Mouse (Mus musculus) naive thymus-derived CD4-positive, alpha-beta T cell, adult 2 months (primary cell): ENCODE results near the gene Ctdspl.

Experiments
- DNase-seq: peaks from one replicate; pipeline ENCODE4 v3.0.0-alpha.2; 2011; ENCODE audit warnings: low read depth

Gene Ctdspl

GRCm38 (mm10) chr9:119064296-119064695 is 138.0 kb downstream of the Ctdspl start:
- no peak for DNase-seq

DNA sequence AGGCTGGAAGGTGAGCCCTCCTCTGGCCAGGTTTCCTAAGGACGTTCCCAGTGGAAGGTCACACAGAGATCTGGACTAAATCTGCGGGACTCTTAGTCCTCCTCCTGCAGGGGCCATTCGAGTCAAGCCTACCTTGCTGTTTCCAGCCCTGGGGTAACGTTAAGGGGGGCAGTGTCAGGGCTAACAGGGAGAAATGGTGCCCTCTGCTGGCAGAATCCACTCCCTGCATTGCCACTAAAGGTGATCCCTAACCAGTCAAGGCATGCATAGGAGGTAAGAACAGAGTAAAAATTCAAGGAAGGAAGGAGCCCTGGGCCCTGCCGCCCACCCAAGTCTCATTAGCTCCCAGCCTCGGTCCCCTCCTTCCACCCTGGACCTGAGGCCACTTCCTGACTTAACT is 141.3 kb downstream of the Ctdspl start:
- peak; percentile 71 for DNase-seq

GRCm38 (mm10) chr9:119068266-119068665 is 142.0 kb downstream of the Ctdspl start:
- no peak for DNase-seq

GRCm38 (mm10) chr9:119070173-119070825 is 144.0 kb downstream of the Ctdspl start:
- DNase-seq, result no peak

DNA sequence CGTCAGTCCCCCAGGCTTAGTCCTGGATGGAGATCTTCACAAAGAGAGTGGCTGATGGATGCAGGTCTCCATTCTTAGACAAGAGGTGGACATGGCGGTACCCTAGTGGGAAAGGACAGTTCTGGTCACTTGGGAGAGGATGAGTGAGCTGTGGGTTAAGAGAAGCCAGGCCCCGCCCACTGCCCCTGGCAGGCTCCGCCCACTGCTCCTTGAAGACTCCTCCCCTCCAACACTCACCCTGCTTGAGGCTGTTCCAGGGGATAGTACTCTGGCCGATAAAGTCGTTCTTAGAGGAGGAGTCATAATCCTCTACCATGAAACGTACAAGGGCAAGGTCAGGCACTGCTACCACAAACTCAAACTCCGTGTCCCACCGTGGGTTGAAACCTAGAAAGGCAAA is 145.5 kb downstream of the Ctdspl start:
- no peak for DNase-seq

- DNase-seq, result no peak
These were observed 147.1 kb downstream of the Ctdspl start for GRCm38 (mm10) chr9:119073184-119073895.

DNA sequence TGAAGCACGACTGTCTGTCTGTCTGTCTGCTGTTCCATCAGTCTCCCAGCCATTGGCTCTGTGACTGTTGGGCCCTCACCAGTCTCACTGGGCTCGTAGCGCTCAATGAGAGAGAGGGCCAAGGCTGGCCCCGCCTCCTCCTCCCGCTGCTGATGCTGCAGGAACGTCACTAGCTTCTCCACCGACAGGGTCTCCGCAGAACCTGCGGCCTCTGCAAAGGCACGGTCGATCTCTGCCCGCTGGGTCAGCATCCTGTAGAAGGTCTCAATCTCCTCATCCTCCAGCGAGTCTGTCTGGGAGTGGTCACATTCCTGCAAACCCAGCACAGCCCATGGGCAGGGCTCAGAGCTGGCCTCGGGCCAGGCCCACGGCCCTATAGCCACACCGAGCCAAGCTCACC is 149.4 kb downstream of the Ctdspl start:
- no peak for DNase-seq

DNA sequence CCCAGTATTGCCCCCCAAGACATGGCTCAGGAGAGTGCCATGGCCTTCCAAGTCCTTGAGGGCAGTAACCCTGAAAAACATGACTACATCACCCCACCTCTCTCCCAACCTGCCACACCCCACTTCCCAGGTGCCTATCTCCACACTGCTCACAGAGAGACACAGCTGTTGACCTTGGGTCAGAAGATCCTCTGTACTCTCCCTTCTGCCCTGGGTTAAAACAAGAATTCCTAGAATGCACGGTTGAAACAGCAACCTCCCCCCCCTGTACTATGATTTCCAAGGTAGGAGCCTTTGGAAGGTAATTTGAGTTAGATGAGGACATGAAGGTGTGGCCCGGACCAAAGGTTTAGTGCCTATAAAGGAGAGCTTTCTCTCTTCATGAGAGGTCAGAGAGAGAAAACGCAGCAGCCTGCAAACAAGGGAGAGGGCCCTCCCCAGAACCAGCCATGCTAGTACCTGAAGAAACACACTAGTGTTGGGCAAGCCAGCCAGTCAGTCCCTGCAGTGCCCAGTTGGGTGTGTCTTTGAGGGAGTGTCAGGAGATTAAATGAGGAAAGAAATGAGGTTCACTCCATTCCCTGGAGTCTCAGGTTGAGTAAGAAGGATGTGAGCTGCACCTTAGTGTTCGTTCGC is 153.9 kb downstream of the Ctdspl start:
- no peak for DNase-seq

- no peak for DNase-seq
These were observed 155.8 kb downstream of the Ctdspl start for GRCm38 (mm10) chr9:119082039-119082438.

DNA sequence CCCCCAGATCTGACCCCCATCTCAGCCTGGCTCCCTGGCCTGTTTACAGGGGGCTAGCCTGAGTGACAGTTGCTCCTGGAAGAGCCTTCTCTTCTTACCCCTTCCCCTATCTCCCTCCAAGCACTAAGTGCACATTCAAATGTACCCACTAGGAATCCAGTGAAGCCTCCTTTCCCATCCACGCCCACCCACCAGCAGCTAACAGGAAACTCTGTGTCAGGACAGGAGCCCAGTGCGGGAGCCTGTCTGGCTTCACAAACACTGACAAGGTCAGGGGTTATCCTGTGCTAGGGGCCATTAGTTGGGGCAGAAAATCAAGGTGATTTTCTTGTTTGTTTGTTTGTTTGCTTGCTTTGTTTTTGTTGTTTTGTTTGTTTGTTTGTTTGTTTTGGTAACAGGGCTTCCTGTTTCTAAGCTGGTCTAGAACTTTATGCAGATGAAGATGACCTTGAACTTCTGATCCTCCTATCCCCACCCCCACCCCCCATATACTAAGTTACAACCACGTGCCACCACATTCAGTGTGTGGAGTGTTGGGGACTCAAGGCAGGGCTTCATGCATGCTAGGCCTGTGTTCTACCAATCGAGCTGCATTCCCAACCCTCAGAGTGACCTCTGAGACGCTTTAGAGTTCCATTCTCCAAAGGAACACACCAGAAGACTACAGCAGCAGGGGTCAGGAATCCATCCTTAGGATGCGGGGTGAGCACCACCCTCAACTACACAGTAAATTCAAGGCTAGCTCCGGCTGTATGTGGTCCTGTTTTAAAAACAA is 156.6 kb downstream of the Ctdspl start:
- DNase-seq, result no peak

DNA sequence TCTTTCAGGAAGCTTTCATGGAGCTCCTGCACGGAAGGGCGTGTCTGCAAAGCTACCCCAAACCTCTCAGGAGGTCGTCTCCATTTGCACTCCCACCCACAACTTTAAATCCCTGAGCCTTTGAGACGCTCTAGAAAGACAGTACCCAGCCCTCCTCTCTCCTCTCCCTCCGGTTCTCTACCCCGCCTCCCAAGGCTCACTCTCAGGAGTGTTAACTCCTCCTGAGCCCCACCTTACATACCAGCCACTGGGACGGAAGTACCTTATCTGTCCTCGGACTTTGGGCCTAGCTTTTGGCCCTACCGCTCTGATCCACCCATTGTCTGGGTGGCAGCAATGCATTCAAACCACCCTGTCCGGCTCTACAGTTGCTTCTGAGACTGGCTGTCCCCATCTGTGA is 157.7 kb downstream of the Ctdspl start:
- DNase-seq, result no peak

GRCm38 (mm10) chr9:119086451-119086850 is 160.2 kb downstream of the Ctdspl start:
- no peak for DNase-seq

- no peak for DNase-seq
These were observed 161.1 kb downstream of the Ctdspl start for GRCm38 (mm10) chr9:119087309-119087708.

GRCm38 (mm10) chr9:119088148-119088801 is 162.0 kb downstream of the Ctdspl start:
- DNase-seq, result peak; percentile 65

GRCm38 (mm10) chr9:119089437-119089836 is 163.2 kb downstream of the Ctdspl start:
- DNase-seq, result no peak

GRCm38 (mm10) chr9:119090462-119090861 is 164.2 kb downstream of the Ctdspl start:
- no peak for DNase-seq

GRCm38 (mm10) chr9:119091581-119092310 is 165.5 kb downstream of the Ctdspl start:
- no peak for DNase-seq

- no peak for DNase-seq
These were observed 166.5 kb downstream of the Ctdspl start for GRCm38 (mm10) chr9:119092473-119093418.
